Mouse (Mus musculus) frontal cortex, postnatal 36 days (tissue): ENCODE results near the gene Camk1d.
"Not testable (repeated sequence)": the region's sequence is repeated elsewhere in the genome, so short reads cannot be mapped to it uniquely, and the experiment has no call there.

Experiments
- DNase-seq, 2 experiments: peaks; one replicate each; pipeline ENCODE4 v3.0.0; 2022; ENCODE audit warnings: low spot score in 2 of 2

Camk1d gene

DNA sequence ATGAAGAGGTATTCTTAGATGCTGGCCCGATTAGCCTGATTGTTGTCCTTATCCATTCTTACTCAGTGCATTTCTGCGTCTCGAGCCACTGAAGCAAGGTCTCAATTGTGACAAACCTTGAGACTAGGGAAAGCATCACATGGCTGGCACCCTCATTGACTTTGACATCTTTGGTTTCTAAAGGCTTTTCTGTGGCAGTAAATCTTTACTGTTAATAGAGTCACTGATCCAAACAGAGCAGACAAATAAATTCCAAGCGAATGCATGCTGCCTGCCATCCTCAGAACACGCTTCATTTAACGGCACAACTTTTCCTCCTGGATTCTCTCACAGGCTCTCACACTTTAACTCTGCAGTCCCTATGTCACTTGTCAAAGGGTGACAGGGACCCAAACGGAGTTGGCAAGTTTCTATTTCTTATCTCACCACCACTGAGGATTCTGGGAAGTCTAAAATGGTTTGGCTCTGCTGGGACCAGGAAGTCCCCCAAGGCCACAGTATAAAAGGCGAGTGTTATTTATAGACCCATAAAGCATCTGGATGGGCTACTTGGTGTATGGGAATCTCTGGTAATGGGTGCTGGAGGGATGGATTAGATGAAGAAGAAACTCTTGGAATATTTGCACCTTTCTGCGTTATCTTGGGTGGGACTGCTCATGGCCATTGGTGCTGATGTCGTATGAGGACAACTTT is 141.9 kb downstream of the Camk1d start:
- no peak for DNase-seq

DNA sequence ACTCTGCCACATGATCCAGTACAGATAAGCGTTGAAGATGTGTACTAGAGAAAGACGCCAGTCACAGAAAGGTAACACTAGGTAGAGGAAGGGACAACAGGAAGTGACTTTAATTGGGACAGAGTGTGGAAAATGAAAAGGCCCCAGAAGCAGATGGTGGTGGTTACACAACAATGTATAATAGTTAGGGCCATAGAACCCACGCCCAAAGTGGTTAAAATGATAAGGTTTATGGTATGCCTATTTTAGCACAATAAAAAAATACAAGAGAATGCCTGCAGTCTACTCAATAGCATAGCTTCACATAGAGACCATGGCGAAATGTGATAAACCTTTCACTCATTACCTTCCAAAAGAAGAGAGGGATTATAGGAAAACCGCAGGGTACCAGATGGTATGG is 147.7 kb downstream of the Camk1d start:
- DNase-seq: no peak

DNA sequence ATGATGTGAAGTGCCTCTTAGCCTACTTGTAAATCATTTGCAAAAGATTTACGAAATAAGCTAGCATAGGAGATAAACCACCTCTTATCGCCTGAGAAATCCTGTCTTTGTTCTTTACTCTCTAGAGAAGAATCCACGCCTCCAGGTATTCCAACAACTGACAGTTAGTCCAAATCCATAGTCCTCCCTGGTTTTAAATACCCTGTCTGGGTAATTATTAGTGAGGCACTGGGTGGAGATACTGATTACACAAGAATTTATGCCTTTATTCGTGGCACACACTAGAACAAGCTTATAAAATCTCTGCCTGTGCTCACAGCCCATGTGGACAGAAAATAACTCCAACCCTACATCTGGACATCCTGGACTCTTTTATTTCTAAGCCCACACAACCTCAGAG is 150.6 kb downstream of the Camk1d start:
- no peak for DNase-seq

DNA sequence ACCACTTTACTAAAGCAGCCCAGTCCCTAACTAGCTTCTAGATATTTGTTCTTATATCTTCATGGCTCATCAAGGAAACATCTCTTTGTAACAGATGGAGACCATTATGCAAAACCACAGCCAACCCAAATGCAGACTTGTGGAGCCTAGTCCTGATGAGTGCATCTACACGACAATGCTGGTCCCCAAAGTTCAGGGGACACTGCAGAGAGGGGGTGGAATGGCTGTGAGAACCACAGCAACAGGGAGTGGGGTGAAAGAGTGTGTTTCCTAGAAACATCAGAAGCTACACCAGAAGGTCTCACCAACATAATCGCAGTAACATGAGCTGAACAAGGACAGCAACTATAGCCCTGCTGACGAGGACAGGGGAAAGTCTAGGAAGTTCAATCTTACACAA is 152.9 kb downstream of the Camk1d start:
- DNase-seq: no peak

DNA sequence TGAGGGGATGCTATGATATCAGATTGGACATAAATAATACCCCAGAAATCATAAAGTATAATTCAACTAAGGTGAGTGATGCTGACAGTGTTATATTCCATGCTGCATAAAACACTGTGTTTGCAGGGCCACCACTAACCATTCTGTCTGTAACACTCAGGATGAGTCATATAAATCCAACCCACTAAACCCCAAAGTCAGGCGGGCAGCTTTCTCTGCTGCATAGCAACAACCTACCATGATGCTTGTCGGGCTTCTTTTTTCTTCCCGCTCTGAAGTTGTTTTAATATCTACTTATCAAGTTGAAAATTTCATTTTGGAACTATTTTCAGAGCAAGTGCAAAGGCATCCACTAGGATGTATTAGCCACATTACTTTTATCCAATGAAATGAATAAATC is 161.1 kb downstream of the Camk1d start:
- DNase-seq: peak; percentile 40 to 66

DNA sequence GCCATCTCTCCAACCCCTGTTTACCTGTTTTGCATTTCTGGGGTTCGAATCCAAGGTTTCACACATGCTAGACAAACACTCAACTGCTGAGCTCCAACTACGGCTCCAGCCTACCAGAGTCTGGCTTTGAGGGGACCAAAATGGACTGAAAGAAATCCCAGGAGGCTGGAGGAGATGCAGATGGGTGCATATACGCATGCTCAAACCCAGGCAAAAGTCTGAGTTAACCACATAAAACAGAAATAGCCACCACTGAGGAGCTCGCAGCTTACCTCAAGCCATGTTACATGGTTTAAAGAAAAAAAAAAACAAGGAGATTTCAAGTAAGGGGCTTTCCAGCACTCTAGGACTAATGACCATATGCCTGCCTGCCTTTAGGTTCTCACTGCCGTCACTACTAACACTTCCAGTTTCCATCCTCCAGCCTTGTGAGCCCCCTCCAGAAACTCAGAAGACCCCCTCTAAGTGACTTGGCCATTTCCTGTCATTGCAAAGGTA is 162.5 kb downstream of the Camk1d start:
- no peak for DNase-seq

DNA sequence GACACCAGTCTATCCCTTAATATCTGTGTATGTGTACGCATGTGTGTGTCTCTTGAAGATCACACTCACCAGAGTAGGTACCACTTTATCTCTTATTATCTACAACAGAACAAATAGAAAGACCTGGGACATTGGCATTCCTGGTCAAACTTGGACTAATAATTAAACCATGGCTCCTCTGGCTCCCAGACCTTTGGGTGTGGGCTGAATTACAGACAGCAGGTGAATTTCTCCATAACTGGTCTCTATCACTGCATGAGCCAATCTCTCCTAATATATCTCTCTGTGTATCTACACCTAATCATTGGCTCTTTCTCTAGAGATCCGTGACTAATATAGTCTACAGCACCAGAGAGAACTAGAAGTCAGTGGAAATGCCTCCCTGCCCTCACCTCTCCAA is 165.0 kb downstream of the Camk1d start:
- DNase-seq: no peak

DNA sequence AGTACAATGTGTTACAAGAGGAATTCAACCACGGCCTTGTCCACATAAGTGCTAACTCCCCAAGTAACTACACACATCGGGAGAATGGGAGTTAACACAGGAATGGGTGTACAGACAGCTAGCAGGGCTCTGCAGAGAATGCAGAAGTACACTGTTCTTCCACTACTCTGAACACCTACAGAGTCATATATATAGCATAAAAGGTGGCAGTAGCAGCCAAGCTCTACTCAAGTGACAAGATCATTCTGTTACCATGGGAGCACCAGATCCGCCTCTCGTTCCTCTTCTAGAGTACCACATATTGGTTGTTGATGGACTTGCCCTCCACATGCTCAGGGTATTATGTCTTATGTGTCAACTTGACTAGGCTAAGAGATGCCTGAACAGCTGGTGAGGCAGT is 165.4 kb downstream of the Camk1d start:
- peak in 1 of 2 experiments; percentile 56 for DNase-seq

DNA sequence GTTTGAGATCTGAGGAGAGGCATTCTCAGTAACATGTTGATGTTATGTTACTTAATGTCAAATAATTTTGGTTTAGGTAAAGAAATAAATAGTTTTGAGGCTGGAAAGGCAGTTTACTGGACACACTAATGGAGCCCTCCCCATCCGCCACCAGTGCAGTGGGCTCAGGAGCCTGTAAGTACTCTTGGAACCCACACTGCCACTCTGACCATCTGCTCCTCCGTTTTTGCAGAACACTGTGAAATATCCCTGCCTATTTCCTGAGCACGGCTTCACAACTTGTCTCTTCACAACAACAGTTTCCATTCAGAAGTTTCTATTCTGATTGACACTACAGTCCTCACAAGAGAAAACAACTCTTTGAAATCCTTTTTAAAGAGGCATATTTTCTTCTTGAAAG is 173.4 kb downstream of the Camk1d start:
- DNase-seq: peak in 1 of 2 experiments; percentile 49

DNA sequence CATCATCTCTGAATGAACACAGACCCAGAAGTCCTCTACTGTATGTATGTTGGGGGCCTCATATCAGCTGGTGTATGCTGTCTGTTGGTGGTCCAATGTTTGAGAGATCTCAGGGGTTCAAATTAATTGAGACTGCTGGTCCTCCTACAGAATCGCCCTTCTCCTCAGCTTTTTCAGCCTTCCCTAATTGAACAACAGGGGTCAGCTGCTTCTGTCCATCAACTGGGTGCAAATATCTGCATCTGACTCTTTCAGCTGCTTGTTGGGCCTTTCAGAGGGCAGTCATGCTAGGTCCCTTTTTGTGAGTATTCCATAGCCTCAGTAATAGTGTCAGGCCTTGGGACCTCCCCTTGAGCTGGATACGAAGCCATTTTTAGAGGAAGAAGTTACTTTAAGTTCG is 174.4 kb downstream of the Camk1d start:
- DNase-seq: not testable (repeated sequence)

DNA sequence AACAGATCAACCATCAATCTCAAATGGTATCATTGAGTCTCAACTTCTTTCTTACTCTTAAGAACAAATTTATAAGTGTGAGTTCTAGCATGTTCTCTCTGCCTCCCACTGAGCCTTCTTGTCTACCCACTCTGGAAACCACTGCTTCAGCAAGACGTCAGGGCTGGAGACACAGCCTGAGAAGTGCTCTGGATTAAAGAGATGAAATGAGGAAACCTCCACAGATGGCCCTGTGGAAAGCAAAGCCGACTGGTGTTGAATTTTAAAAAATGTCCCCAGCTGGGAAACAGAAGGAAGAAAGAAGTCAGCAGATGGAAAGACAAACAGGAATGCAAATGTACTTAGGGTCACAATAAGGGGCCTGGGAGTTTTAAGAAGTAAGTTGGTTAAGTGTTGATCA is 180.4 kb downstream of the Camk1d start:
- peak in 1 of 2 experiments; percentile 71 for DNase-seq

DNA sequence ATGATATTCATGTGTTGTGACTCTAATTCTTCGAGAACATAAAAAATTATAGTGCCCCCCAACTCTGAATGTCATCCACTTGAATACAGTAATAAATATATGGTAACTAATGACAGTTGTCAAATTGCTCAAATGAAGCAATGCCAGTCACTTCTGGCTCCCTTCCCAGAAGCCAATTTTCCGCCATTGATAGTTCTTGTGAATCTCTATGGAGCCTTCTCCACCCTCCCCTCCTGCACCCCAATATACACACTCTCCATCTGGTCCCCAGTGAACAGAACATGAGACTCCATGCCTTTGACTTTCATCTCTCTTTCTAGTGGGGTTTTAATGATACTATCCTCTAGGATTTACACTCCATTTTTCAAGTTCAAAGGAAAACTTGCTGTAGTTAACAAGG is 184.3 kb downstream of the Camk1d start:
- no peak for DNase-seq

DNA sequence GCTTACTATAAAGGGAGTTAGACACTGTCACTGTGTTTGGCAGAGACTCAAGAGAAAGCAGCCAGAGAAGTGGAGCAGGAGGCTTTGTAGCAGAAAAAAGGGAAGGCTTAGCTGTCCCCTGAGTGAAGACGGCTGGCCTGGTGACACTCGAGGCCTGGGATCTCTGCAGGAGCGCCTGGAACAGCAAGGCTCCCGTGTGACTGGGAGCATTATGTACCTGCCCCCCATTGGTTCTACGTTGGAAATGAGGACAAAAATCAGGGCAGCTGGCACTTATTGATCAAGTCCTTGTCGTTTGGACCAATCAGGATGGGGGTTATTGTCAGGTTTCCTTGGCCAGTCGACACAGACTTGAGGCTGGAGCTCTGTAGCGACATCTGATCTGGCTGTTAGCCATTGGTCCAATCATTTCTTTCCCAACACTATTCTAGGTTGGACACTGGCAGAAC is 195.1 kb downstream of the Camk1d start:
- peak; percentile 24 to 55 for DNase-seq

DNA sequence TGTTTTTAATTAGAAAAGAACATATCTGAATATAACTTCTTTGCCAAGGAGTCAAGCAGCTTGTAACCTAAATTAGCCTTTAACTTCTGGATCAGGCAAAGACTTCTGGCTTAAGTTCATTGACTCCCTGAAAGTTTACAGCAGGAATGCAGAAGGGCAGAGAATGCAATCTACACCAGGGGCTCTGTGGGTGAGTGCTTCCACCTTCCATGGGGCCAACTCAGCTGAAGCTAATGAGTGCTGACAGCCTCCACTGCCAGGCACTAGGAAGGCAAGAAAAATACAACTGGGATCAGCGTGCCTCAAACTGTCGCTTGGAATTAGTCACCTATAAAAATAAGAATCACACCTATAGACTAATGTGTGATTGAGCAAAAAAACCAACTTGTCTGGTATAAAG is 199.2 kb downstream of the Camk1d start:
- no peak for DNase-seq

DNA sequence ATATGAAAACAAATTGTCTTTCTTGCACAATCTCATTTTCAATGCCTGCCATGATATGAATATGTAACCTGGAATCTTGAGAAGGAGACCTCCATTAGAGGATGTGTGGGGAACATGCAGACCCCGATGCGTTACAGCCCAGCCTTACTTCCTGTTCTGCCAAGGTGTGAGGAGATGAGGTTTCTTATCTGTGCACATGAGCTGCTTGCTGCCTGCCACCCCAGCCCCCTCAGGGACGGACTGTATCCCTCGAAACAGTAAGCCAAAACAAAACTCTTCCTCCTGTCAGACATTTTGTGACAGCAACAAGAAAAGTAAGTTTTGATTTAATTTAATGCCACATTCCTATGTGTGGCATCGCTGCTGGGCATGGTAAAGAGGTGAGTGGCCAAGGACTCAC is 200.2 kb downstream of the Camk1d start:
- DNase-seq: no peak

DNA sequence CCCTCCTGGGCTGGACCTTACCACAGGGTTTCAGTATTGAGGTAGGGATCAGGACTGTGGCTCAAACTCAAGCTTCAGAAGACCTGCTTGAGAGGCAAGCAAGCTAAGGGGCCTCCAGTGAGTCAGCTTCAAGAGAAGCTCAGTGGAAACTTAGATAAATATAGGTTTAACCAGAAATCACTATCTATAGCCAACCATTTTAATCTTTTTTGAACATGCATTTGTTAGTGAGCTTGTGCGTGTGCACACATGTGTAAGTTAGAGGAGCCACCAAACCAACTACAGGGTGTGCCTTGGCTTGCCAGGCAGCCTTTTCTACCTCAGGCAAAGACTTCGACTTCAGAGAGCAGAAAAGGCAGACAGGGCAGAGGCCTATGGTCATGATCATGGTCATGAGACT is 200.7 kb downstream of the Camk1d start:
- DNase-seq: no peak

DNA sequence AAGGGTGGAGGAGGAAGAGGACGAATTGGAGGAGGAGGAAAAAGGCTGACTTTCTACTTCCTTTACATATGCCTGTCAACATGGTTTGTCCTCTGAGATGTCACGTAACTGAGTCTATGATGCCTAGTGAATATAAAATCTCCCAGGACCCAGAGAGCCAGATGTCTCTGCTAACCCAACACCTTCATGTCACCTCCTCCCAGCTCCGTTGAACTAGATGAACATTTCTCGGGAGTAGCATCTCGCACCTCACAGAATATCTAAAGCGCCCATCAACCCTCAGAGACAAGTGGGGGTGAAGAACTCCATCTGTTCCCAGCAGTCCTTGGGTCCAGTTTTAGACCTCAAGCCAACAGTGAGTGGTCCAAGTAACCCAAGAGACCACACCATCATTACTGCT is 204.3 kb downstream of the Camk1d start:
- no peak for DNase-seq

DNA sequence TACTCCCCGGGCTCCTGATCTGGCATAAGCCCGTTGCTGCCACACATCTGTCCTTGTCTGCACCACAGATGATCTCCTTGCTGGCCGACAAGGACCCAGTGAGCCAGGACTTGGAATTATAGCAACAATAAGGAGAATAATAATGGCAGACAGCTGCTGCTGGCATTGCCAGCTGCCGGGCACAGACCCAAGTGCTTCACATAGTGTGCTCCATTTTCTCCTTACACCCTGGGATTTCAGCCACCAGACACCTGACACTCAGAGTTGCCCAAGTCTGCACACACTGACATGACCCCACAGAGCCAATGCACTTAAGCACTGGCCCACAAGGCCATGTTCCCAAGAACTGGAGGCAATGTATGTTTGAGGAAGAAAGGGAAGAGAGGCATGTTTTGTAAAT is 214.7 kb downstream of the Camk1d start:
- DNase-seq: no peak

DNA sequence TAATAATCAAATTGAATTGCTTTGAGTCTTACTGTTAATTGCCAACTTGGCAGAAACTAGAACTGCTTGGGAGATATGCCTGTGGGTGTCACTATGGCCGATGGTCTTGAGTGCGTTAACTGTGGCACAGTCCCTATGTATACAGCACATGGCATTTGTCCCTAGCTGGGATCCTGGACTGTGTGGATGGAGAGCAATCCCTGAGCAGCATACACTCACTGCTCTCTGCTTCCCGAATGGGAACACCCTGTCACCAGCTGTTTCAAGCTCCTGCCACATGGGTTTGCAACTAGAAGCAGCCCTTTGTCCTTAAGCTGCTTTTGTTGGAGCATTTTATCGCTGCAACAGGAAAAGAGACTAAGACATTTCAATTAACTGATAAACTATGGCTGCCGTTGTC is 224.4 kb downstream of the Camk1d start:
- no peak for DNase-seq

DNA sequence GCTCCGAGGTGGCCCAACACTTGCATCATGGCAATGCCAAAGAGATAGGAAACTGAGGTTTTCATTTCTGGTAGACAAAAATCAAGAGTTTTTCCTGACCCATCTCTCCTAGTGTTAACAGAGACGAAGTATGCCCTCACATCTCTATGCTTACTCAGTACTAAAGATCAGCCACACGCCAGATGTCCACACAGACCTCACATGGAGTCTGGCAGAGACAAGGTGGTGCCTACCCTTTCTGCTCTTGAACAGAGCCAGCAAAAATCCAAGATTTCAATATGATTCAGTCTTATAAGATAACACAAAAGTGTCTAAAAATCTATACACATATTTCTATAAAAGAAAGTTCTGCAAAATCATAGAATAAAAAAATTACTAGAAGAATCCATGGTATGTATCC is 227.0 kb downstream of the Camk1d start:
- DNase-seq: no peak

DNA sequence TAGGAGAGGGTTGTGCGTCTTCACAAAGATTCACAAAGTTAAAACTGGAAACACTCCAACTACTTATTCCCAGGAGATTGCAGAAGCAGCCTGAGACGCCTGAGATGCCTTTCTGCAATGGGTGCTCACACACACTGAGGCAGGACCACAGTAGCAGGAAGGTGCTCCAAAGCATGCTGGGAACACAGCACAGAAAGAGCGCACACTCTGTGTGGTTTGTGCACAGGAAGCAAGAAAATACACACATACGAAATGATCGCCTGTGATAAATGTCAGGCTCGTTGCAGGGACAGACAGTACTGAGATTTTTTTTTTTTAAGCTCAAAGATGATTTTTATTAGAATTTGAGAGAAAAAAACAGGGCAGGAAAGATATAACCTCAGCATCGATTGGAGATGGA is 227.7 kb downstream of the Camk1d start:
- no peak for DNase-seq

DNA sequence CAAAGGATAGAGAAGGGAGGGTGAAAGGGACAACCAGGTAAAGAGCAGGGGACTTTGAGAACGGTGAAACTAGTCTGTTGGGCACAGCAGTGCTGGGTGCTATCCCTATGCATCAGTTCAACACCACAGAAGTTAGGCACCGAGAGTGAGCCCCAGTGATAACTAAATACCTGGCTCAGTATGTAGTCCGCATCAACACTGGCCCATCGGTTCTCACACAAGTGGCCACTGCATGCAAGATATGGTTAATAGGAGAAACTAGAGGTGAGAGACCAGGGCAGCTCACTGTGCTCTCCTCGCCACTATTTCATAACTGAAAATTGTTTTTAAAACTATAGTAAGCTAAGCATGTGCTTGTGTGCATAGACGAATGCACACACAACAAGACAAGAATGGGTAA is 228.5 kb downstream of the Camk1d start:
- DNase-seq: no peak

DNA sequence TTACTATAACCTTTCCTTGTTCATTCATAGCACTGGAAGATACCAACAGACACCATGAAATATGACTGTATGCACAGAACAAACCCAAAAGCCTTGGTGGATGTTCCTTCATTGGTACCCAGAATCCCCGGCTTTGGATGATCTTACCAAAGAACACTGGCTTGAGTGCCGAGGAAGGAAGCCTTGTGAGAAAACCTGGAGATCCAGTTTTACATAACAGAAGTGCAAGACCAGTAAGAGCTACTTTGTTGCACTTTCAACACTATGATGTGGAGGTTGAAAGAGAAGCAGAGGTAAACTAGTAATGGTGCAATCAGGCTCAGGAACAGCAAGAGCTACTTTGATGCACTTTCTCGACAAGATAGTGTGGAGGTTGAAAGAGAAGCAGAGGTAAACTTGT is 234.4 kb downstream of the Camk1d start:
- no peak for DNase-seq

DNA sequence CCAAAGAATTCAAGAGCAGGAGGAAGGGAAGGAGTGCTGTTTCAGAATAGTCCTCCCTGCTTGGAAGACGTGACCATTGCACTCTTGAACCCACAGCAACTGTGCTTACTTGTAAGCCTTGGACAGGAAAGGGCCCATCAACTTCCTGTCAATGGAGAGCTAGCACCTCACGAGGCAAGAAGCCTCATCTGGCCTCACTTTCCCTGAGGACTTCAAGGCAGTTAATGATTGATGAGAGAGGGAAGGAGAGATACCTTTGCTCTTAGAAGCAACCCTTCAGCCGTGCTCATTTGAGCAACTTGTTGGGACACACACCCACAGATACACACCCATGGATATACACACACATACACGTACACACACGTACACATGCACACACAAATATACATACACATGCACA is 235.6 kb downstream of the Camk1d start:
- DNase-seq: no peak
